ENCODE assay signal across 8 mouse cellular contexts in the genomic region with DNA sequence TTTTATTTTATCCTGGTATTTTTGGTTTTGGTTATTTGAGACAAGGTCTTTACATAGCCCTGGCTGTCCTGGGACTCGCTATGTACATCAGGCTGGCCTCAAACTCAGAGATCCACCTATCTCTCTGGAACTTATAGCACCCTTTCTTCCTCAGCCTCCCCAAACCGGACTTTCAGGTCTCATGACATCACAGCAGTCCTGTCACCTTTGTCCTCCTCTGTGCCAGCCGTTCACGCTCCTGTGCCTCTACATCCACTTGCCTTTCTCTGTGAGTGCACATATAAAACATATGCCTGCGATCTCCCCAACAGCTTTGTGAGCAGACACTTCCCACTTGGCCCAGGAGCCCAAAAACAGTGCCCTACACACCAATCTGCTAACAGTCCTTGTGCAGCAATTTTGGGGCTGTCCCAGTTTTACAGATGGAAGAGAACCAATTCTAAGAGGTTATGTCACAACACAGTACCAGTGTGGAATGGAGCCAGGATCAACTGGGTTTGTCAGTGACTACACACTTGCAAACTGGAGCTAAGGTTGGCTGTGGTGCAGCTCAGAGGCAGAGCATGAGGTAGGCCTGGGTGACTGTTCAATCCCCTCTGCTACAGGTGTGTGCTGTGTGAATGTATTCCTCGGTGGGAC. TPM values are rescaled to one million over a fixed set of nuclear protein-coding genes. Genes with fewer than 3 reads are reported as not detected.
DNase-seq lines count a peak whose midpoint lies in the region; ATAC-seq lines count a peak whose summit lies in the region.

No protein-coding gene starts in this region.

- H3K4me1 ChIP-seq in midbrain, embryonic 12.5 days: peaks cover 46% of the 10 kb centered on the region

- H3K4me3 ChIP-seq in midbrain, embryonic 12.5 days: no peak overlapping the region

- no peak for ATAC-seq in midbrain, embryonic 12.5 days (ENCODE audit: low FRiP score, low read depth)

- no peak overlapping the region for H3K4me2 ChIP-seq in midbrain, embryonic 12.5 days (replicated peaks)

- H3K36me3 ChIP-seq in midbrain, embryonic 12.5 days: 0 out of 2 replicates have a peak, but pooled peaks cover 4% of the 10 kb centered on the region

- H3K27ac ChIP-seq in midbrain, embryonic 12.5 days (replicated peaks): peak overlapping the region; percentile 2; the same call in 1 of the 2 replicates

- no peaks in the 10 kb centered on the region for H3K9me3 ChIP-seq in midbrain, embryonic 12.5 days

- H3K9ac ChIP-seq in midbrain, embryonic 12.5 days (replicated peaks): no peak overlapping the region

- WGBS in midbrain, embryonic 12.5 days: 82% methylated on average over 6 of the region's 6 CpGs

- H3K27me3 ChIP-seq in midbrain, embryonic 12.5 days: no peaks in the 10 kb centered on the region

- DNase-seq in adrenal gland, adult 8-10 months: peak; percentile 62
- DNase-seq in adrenal gland, postnatal 4 days (ENCODE audit: low spot score in 2 of 2): no peak
- peak; percentile 51 to 67 for DNase-seq in urinary bladder, adult 18-20 months (ENCODE audit: low spot score in 2 of 2)
- no peak for DNase-seq in urinary bladder, adult 2 months (ENCODE audit: low spot score)
- peak; percentile 46 to 72 for DNase-seq in kidney, postnatal 25 days
- no peak for DNase-seq in right cerebral cortex, adult 18-20 months
- no peak for DNase-seq in ovary, postnatal 36 days (ENCODE audit: low spot score)

RNA-seq across cellular contexts. Expression of a gene that starts 8.8 kb away (rescaled TPM):
- total RNA-seq in adrenal gland, adult 8-10 months (2022): 100 to 1,000 TPM in 3 of 4 experiments, 10 to 100 TPM in 1; 96.1 to 123 (median 115) TPM
- 100 to 1,000 TPM; 115 to 132 TPM for total RNA-seq in adrenal gland, postnatal 4 days (2021)
- polyA plus RNA-seq in urinary bladder, adult 2 months (2012; rRNA removed): 32.6 and 44.2 TPM in 2 replicates
- 28.5 and 33.9 TPM in 2 replicates for polyA plus RNA-seq in midbrain, embryonic 12.5 days (2016; fragmentation: Nextera tagmentation; extraction: Ambion mirVana)

RNA-seq across cellular contexts. Expression of a gene that starts 16.9 kb away (rescaled TPM):
- total RNA-seq in adrenal gland, adult 8-10 months (2022): 10 to 100 TPM; 24.5 to 32.1 (median 29.0) TPM
- 10 to 100 TPM; 25.3 to 25.9 TPM for total RNA-seq in adrenal gland, postnatal 4 days (2021)
- polyA plus RNA-seq in urinary bladder, adult 2 months (2012; rRNA removed): 12.2 and 13.9 TPM in 2 replicates
- 26.6 and 27.0 TPM in 2 replicates for polyA plus RNA-seq in midbrain, embryonic 12.5 days (2016; fragmentation: Nextera tagmentation; extraction: Ambion mirVana)

RNA-seq across cellular contexts. Expression of a gene that starts 42.7 kb away (rescaled TPM):
- not detected for total RNA-seq in adrenal gland, adult 8-10 months (2022)
- under 1 TPM; 0.68 to 0.81 TPM for total RNA-seq in adrenal gland, postnatal 4 days (2021)
- polyA plus RNA-seq in urinary bladder, adult 2 months (2012; rRNA removed): not detected in 2 replicates
- polyA plus RNA-seq in midbrain, embryonic 12.5 days (2016; fragmentation: Nextera tagmentation; extraction: Ambion mirVana): 0.31 TPM in 1 of 2 replicates, not detected in the other

RNA-seq across cellular contexts. Expression of a gene that starts 52.7 kb away (rescaled TPM):
- total RNA-seq in adrenal gland, adult 8-10 months (2022): 10 to 100 TPM; 55.4 to 82.5 (median 71.9) TPM
- 10 to 100 TPM; 66.0 to 69.1 TPM for total RNA-seq in adrenal gland, postnatal 4 days (2021)
- 65.9 and 77.0 TPM in 2 replicates for polyA plus RNA-seq in urinary bladder, adult 2 months (2012; rRNA removed)
- 54.7 and 56.8 TPM in 2 replicates for polyA plus RNA-seq in midbrain, embryonic 12.5 days (2016; fragmentation: Nextera tagmentation; extraction: Ambion mirVana)

Comparison
In these comparisons a context has a peak if more than half of its experiments do, and no peak if none do; other contexts are left out.
1. DNase-seq: peak in adrenal gland, adult 8-10 months (single experiment), urinary bladder, adult 18-20 months (2 of 2) and kidney, postnatal 25 days (2 of 2); none in adrenal gland, postnatal 4 days (0 of 2), urinary bladder, adult 2 months (single experiment), right cerebral cortex, adult 18-20 months (single experiment) and ovary, postnatal 36 days (single experiment).